Mouse (Mus musculus): ENCODE data around the gene Ddx43.

Ddx43 gene

GRCm38 (mm10) chr9:78374397-78374796, 21.2 kb upstream of the Ddx43 start:
- DNase-seq, result no peak

- DNase-seq, result no peak
Measured at GRCm38 (mm10) chr9:78374885-78375389, 20.6 kb upstream of the Ddx43 start.

DNA sequence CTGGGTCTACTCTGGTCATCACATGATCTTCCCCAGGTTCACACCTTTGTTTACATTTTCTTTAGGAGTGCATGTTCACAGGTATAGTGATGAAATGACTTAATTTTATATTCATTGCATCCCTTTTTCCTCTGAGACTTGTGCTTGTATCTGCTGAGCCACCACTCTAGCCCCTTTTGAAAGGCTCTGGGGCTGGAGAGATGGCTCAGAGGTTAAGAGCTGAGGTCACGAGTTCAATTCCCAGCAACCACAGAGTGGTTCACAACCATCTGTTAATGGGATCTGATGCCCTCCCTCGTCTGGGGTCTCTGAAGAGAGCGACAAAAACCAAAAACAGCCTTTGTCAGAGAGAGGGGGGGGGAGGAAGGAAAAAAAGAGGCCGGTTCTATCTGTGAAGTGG, 20.1 kb upstream of the Ddx43 start:
- DNase-seq, result no peak

GRCm38 (mm10) chr9:78377546-78377945, 18.0 kb upstream of the Ddx43 start:
- DNase-seq, result no peak

- DNase-seq, result peak; percentile 10
Measured at GRCm38 (mm10) chr9:78378113-78378785, 17.3 kb upstream of the Ddx43 start, which contains the start of gene Ooep. Gene Ooep, minus strand, starts transcription at chr9:78378725.

GRCm38 (mm10) chr9:78385893-78386292, 9.7 kb upstream of the Ddx43 start:
- no peak for DNase-seq

GRCm38 (mm10) chr9:78386947-78387346, 8.6 kb upstream of the Ddx43 start:
- DNase-seq, result no peak

DNA sequence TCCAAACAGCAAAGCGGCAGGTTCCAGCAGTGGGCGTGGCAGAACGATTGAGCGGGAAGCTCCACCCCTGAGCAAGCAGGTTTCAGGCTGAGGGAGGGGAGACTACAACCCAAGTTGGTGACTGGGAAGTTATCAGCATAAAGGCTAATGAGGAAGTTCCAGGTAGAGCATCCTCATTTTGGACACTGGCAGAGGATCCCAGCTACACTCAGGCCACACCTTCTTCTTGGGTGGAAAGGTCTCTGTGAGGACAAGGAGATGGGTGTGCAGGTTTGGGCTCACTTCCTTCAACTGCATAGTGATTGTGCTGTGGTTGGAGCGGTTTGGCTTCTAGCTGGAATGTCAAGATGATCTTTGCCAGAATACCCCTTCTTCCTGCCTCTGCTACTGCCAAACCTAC, 5.6 kb upstream of the Ddx43 start:
- no peak for DNase-seq

DNA sequence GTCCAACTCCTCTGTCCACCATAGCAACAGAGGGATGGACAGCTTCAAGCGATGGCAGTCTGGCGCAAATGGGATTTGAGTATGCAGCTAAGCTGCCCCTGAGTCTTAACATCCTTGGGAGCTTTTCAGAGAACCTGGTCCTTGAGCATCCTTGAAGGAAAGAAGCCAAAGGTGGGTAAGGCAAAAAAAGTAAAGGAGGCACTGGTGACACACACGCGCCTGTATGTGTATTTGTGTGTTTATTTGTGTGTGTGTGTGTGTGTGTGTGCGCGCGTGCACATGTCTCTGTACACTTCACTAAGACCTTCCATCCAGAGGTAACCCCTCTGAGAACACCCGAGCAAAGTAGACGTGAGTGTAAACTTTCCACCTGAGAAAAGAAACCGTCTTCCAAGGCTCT, 1.8 kb upstream of the Ddx43 start:
- no peak for DNase-seq

- no peak for DNase-seq
Measured at GRCm38 (mm10) chr9:78394602-78395001, 975 bp upstream of the Ddx43 start.

- no peak for DNase-seq
Measured at GRCm38 (mm10) chr9:78395244-78395629, 340 bp upstream of the Ddx43 start.

GRCm38 (mm10) chr9:78396517-78396916, 940 bp downstream of the Ddx43 start:
- no peak for DNase-seq

DNA sequence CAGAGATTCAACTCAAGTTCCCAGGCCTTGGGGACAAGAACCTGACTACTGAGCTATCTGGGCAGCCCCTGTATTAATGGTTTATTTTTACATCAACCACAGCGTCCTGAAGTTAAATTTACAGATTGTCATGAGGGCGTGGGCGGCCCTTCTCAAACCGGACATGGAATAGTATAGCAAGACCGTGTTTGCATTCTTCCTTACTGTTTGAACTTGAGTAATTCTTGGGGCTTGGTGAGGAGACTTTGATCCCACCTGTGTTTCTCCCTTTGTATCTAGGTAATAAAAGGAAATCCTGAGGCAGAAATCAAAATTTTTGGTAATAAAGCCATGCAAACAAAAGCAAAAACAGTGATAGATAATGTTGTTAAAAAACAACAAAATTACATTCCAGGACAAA, 5.0 kb downstream of the Ddx43 start:
- DNase-seq, result no peak

DNA sequence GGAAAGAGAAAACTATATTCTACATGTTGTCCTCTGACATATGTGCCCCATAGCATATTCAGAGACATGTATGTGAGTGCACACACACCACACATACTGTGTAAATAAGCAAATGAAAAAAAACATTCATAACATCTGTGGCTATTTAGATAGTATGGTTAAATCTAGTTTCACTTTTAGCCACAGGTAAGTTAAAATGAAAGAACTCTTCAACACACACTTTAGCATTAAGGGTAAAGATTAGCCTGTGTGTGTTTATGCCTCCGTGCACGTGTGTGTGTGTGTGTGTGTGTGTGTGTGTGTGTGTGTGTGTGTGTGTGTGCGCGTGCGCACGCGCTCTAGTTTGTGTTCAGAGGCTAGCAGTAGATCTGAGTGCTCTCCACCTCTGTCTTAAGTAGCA, 6.0 kb downstream of the Ddx43 start:
- no peak for DNase-seq

DNA sequence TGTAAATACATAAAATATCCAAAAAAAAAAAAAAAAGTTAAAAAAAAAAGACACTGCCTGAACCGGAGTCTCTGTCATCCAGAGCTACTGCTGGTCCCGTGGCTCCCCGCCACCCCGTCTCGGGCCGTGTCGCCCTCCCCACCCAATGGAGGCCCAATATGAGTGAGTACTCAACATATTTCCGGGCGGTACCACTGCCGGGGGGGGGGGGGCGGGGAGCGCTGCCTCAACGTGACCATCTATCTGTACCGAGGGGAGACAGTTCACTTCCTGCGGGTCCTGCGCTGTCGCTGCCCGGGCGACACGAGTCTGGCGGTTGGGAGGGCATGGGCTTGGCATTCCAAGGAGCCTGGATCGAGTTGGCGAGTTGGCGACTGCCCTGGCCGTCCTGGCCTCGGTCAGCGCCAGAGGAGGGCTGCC, 31.8 kb downstream of the Ddx43 start:
- DNase-seq, result peak; percentile 51

- peak; percentile 15 for DNase-seq
Measured at GRCm38 (mm10) chr9:78428185-78428584, 32.6 kb downstream of the Ddx43 start.

DNA sequence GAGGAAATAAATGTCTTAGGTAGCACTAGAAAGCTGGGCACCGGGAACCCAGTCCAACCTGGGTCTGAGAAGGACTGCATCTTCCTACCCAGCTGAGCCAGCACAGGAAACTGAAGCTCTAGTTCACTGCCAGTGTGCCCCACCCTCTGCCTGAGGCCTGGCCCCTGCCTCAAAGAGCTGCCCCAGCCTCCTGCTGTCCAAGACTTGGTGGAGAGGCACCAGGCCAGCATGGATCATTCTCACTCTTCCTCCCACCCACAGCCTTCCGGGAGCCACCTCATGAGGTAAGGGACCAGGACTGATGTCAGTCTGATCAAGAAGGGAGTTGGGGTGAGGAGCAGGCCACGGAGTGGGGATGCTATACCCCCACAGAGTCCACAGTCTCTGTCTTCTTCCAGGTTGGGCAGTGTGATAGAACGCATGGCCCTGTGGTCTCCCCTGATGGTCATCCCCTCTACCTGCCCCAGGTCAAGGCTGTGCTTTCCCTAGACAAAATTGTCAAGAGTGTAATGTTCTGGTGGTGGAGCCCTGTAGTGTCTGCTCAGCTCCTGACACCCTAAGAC, 33.4 kb downstream of the Ddx43 start:
- no peak for DNase-seq

DNA sequence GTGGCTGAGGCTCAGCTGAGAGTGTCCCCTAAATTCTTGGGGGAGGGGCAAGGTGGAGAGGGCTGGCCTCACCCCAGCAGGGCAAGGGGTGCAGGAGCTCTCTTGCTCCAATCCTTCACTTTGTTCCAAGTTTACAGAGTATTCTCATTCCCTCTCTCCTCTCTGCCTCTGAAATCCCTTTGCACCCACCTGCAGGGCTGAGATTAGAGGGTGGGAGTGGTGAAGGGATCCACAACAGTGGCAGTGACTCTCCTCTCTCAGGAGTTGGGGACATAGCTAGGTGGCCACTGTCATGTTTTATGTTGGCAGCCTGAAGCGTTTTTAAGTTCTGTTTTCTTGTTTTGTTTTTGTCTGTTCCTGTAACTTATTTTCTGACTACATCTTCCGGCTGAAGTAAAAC, 34.0 kb downstream of the Ddx43 start:
- DNase-seq, result no peak

DNA sequence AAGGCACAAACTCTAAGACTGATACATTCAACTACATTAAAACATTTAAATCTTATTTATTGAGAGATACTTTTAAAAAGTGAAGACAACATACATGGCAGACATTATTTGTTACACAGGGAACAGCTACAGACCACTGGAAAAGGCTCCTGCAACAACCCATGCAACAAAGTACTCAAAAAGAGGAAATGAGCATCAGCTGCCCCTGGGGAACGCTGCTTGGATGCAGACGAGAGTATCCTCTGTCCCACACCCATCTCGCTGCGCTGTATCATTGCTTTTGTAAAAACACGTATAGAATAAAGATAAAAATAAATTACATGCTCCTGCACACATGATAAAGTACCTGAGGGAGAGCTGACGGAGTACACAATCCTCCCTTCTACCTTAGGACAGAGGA, 34.9 kb downstream of the Ddx43 start:
- DNase-seq, result no peak

DNA sequence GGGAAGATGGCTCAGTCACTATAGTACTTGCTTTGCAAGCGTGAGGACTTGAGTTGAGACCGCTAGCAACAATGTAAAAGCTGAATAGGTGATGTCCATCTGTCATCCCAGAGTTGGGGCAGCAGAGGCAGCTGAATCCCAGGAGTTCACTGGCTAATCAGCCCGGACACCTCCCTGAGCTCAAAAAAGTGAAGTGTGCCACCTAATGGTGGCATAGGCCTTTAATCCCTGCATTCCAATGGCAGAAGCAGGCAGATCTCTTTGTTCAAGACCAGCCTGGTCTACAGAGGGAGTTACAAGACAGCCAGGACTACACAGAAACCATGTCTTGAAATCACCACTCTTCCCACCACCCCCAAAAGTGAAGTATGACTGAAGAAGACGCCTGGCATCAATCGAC, 36.9 kb downstream of the Ddx43 start:
- no peak for DNase-seq

- DNase-seq, result no peak
Measured at GRCm38 (mm10) chr9:78439426-78439825, 43.8 kb downstream of the Ddx43 start.

- no peak for DNase-seq
Measured at GRCm38 (mm10) chr9:78442237-78442578, 46.6 kb downstream of the Ddx43 start.

GRCm38 (mm10) chr9:78442579-78443392, 47.2 kb downstream of the Ddx43 start, which contains the start of gene Cgas:
Gene Cgas, minus strand, starts transcription at chr9:78443237.
- DNase-seq, result peak; percentile 48

- DNase-seq, result no peak
Measured at GRCm38 (mm10) chr9:78447606-78447972, 52.0 kb downstream of the Ddx43 start.
